Mouse (Mus musculus) MN1 (cell line): Measurements from ENCODE around the gene Ccdc117.
A peak's percentile ranks its signal among the peaks of the same experiment; 100 is the strongest.
"Not testable (repeated sequence)": the region's sequence is repeated elsewhere in the genome, so short reads cannot be mapped to it uniquely, and the experiment has no call there.

Experiments used
- DNase-seq: peaks from one replicate; pipeline ENCODE4 v3.0.0-alpha.2; 2016; ENCODE audit warnings: low spot score

The Ccdc117 gene

GRCm38 (mm10) chr11:5541799-5542481 is at the start of gene Ccdc117:
Gene Ccdc117 (minus strand): TSS chr11:5542187.
- peak; percentile 96 for DNase-seq

DNA sequence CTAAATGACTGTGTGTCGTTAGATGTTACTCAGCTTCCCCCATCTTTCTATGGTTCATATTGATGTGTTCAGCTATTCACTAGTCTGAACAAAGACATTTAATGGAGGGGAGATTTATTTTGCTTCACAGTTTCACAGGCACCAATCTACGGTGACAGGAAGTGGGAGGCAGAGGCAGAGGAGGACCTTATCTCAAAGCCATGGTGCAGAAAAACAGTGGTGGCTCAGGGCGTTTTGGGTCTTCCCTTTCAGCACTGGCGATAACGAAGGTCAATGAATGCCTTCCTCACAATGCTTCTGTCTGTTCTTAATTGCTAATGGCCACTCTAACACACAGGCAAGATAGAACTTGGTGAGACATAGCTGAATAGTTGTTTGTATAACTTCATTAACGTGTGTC is 33.1 kb upstream of the Ccdc117 start:
- DNase-seq: no peak

DNA sequence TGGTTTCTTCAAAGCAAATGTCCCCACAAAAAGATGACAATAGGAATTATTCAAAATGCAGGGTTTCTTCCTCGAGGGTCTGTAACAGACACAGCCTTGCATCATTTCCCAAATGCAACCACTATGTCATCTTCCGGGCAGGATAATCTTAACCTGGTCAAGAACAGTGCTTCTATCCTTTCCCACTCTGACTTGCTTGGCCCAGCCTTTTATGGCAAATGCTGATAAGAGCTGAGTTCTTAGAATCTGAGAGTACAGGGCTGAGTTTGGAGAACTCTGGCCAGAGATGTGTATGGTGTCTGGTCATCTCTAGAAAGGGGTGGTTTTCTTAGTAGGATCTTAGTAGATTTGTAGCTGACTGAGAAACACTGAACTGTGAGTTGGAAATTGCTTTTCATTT is 31.8 kb upstream of the Ccdc117 start:
- DNase-seq: no peak

- no peak for DNase-seq
Observed at GRCm38 (mm10) chr11:5571856-5572255, 29.9 kb upstream of the Ccdc117 start.

DNA sequence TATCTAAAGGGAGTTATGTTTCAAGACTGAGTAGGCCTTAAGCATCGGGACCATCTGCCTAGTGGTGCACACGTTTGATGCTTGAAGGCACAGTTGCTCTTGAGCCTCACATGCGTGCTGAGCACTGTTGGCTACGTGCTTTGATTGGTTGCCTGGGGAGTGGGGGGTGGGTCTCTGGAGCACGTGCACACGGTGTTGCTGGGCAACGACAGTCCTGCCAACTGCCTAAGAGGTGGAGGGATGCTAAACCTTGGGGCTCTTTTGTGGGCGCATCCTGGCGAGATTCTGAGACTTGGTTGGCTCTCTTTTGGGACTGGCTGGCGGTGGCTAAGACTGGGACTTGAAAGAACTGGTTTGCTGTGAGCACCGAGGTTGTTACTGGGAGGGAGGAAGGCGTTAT is 27.5 kb upstream of the Ccdc117 start, which contains the start of gene Ankrd36:
Gene Ankrd36 (plus strand): TSS at position 211 of the 400 bp plus-strand sequence.
- no peak for DNase-seq

GRCm38 (mm10) chr11:5568082-5568481 is 26.1 kb upstream of the Ccdc117 start:
- DNase-seq: no peak

GRCm38 (mm10) chr11:5567654-5568053 is 25.7 kb upstream of the Ccdc117 start:
- no peak for DNase-seq

GRCm38 (mm10) chr11:5566506-5566905 is 24.5 kb upstream of the Ccdc117 start:
- DNase-seq: no peak

DNA sequence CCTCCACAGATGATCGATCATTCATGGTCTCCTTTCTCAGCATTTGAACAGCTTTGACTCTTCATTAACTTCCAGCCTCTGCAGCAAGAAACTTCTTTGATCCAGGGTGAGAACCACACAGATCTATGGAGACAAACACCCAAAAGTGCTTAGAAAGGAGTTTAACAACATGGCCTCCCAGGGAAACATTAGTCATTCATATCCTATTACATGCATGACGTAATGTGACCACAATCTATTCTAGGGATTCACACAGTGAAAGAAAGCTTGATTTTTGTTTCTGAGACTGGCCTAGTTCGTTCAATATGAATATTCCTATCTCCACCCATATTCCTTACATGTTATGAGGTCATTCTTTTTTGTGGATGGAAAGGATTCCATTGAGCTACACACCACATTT is 23.6 kb upstream of the Ccdc117 start:
- DNase-seq: peak; percentile 21

DNA sequence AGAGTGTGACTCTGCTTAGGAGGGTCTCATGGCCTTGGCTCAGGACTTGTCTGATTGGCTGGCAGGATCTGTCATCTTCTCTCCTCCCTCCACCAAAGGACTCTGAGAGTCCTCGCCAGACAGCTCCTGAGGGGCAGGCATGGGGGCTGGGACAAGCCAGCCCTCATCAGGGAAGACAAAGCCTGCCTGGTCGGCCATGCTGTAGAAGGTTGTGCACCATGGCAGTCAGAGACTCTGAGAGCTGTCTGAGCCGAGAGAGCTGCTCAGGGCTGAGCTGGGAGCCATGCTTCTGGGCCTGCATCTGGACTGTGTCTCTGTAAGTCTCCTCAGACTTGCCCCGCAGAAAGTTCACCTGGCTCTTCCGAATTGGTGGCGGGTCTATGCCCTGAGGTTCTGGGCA is 21.9 kb upstream of the Ccdc117 start:
- DNase-seq: no peak

GRCm38 (mm10) chr11:5562625-5563268 is 20.8 kb upstream of the Ccdc117 start:
- DNase-seq: peak; percentile 34

- no peak for DNase-seq
Observed at GRCm38 (mm10) chr11:5560273-5560672, 18.3 kb upstream of the Ccdc117 start.

- DNase-seq: no peak
Observed at GRCm38 (mm10) chr11:5551931-5552330, 9.9 kb upstream of the Ccdc117 start.

DNA sequence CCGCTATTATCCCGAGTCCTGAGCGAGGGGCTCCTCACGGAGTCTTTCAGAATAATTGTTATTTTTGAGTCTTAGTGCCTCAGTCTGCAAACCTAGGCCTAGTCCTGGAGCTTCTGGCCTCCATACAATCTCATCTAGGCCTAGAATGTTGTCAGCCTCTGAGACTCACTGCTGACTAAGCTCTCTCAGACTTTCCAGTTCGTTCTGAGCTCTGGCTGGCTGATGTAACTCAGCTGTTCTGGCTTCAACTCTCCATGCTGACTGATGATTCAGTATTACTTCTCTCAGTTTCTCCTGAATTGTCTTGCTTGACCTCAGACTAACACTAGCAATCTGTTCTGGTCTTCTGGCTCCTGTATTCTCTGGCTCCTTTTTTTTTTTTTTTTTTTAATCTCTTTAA is 9.4 kb upstream of the Ccdc117 start:
- DNase-seq: no peak

GRCm38 (mm10) chr11:5546693-5547092 is 4.7 kb upstream of the Ccdc117 start:
- DNase-seq: no peak

GRCm38 (mm10) chr11:5545457-5545856 is 3.5 kb upstream of the Ccdc117 start:
- no peak for DNase-seq

DNA sequence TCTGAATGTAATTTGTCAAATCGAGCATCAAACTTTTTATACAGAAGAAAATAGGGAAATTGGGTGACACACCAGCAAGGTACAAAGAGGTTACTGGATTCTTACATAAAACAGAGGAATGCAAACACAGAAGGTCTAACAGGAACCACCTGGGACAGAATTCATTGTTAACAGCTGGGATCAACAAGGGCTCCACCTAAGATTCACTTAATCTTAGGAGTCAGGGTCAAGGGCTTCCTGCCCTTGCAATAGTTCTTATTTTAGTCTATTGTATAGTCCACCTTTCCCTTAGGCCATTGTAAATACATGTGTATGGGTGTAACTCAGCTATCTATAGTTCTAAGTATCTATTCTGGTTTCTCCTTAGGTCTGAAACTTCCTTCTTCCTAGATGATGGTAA is 2.7 kb upstream of the Ccdc117 start:
- DNase-seq: not testable (repeated sequence)

DNA sequence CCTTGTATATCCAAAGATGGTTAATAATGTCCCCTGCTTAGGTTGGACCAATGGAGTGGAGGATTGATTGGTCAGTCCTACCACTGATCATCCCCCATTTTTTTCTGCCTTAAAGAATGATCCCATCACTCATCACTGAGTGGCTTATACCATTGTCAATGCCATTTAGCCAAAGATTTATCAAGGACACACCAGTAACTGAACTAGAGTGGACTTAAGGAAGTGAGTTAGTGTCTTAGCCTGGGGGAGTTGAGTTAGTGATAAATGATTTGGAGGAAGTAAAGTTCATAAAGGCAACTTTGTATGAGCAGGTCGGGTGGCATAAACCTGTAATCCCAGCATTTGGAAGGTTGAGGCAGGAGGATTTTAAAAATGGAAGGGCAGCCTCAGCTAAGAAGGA is 1.3 kb upstream of the Ccdc117 start:
- DNase-seq: no peak

GRCm38 (mm10) chr11:5542482-5543185 is 647 bp upstream of the Ccdc117 start:
- DNase-seq: no peak

- peak; percentile 48 for DNase-seq
Observed at GRCm38 (mm10) chr11:5541230-5541798, 673 bp downstream of the Ccdc117 start.

DNA sequence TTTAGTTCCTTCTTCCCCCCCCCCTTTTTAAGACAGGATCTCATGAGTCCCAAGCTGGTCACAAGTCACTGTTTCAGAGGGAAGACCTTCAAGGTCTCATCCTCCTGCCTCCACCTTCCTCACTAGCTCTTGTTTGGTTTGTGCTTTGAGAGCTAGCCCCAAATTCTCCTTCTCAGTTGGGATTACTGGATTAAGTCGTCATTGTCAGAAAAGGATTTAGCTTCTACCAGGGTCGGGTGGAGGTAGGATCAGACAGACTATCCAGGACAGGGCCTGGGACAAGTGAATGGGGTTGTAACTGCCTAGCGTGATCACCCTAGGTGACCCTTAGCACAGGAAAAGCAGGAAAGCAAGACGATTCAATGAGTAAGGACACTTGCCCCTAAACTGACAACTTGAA is 1.7 kb downstream of the Ccdc117 start:
- DNase-seq: no peak

- not testable (repeated sequence) for DNase-seq
Observed at GRCm38 (mm10) chr11:5537454-5537853, 4.5 kb downstream of the Ccdc117 start.

- no peak for DNase-seq
Observed at GRCm38 (mm10) chr11:5533108-5533507, 8.9 kb downstream of the Ccdc117 start.
